Mouse (Mus musculus) skeletal muscle tissue, postnatal 0 days (tissue): ENCODE data around the gene 1110008P14Rik. TPM values are rescaled to one million over a fixed set of nuclear protein-coding genes. Genes with fewer than 3 reads are reported as not detected.

Experiments used
- polyA plus RNA-seq: library from polyadenylated mRNA; unstranded; fragments of >200 nt; fragmentation: Nextera tagmentation; extraction: Ambion mirVana; gene quantifications from 2 replicates; pipeline ENCODE4 v1.2.1, GENCODE M21; 2015

The 1110008P14Rik gene
- polyA plus RNA-seq = 156 and 159 TPM in 2 replicates

DNA sequence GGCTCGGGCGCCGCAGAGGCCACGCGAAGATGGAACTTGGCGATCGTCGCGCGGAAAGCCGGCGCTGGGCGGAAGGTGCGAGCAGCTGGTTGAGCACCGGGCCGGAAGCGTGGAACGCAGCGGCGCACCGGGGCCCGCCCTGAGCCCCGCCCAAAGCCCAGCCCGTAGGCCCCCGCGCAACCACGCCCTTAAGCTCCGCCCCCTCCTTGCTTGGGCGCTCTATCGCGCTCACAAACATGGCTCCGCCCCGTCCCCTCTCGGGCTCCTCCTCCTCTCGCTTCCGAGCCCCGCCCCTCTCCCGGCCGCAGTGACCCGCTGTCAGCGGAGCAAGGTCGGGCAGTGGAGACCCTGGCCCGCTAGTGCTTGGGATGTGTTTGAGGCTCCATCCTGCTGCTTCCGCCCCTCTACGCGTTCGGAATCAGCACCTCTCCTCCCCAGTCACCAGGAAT is at the start of gene 1110008P14Rik:
Gene 1110008P14Rik (minus strand): TSS at position 164 of the 449 bp plus-strand sequence.

DNA sequence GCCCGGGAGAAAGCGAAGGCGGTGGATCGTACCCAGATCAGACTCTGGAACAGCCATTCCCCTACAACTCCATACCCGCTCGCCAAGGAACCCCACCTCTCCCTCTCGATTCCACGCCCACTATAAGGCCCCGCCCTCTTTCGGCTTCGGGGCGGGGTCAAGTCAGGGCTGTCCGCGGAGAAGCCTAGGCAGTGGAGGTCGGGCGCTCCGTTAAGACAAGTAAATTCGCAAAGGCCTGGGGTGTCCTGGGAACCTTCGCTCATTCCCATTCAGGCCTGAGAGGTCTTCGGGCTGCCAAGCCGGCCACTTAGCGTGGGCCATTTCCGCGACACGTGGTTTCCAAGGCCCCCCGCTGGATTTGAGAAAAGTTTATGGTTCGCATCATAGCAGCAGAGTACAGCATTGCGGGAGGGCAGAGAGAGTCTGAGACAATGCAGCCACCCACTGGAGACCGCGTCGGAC is 13.8 kb upstream of the 1110008P14Rik start, which contains the start of gene Ptges2:
Gene Ptges2 (plus strand): TSS at position 413 of the 462 bp plus-strand sequence.

DNA sequence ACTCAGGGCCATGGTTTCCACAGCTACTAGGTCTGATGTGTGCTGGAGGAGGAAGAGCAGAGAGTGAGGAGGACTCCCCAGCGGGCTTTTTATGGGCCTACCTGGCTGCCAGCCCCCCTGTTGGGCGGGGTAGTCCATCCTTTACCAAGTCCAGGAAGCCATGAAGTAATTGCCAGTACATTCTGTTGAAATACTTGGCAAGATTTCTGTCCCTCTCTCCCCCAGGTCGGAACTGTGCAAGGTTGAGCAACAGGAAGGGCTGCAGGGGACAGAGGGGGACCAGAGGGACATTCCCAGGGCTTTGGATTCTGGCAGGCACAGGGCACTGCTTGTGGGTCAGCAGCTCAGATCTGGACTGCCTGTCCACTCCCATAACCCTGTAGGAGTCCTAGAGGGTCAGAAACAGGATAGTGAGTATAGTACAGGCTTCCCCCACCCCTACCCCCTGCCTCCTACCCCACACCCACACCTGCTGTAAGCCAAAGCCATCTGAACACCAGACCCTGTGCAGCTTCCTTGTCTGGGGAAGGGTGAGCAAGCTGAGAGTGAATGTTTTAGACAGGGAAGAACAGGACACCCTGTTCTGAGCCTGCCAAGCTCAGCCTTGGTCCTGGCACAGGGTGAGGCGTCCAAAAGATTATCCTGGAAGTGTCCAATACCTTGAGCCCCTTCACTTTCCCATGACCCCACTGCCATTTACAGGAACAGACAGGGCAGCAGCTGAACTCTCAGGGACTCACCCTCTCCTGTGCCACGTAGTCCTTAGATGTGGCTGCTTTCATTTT is 6.2 kb upstream of the 1110008P14Rik start, which contains the start of gene Lcn2:
Gene Lcn2 (minus strand): TSS at position 547 of the 785 bp plus-strand sequence.

DNA sequence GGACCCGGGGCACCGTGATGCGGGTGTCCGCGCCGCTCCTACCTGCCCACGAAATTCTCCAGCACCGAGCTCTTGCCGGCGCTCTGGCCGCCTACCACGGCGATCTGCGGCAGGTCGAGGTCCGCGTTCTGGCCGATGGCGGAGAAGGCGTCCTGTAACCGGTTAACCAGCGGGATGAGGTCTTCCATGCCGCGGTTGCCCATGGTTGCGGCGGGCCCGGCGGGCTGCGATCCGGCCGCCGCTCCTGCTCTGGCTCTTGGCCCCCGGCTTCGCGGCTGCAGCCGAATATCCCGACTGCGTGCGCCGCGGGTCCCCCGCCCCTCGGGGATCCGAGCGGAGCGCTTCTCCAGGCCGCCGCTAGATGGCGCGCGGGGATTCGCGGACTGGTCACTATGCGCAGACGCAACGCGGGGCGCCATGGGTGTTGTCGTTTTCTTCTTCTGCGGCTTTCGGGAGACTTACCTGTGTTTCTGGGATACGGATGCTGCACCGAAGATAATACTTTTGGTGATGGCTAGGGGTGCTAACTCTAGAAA is 28.7 kb downstream of the 1110008P14Rik start, which contains the start of gene Dnm1:
Gene Dnm1 (minus strand): TSS at position 332 of the 536 bp plus-strand sequence.

DNA sequence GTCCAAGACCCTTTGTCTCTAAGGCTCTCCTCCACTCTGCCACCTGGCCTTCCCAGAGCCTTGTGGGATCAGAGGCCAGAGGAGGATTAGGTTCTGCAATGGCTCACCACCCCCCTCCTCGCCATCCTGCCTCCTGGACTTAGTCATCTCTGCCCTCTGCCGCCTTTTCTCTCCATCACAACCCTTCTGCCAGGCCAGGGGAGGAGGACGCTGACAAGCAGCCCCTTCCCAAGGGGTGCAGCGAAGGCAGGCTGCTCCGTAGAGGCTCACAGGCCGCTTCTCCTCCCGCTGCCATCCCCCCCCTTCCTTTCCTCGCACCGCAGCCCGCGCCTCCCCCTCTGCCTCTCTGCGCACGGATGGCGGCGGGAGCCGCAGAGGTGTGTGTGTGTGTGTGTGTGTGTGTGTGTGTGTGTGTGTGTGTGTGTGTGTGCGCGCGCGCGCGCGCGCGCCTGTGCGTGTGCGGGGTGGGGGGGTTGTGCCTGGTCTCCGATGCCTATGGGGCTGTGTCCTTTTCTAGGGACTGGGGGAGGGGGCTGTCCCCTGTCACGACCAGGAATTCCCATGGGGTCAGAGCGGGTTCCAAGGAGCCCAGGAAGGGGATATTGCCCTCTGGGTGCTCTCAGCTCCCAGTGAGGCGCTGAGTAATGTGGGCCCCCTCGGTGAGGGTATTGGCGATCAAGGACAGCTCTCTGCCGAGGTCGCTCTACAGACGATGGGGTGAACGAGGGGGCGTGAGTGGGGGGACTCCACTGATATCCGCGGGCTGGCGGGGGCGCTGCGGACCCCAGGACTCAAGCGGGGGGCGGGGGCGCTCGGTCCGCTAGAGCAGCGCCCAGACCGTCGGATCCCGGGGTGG is 29.4 kb downstream of the 1110008P14Rik start, which contains the start of gene Ciz1:
Gene Ciz1 (plus strand): TSS at position 177 of the 856 bp plus-strand sequence.

Other genes starting within 250 kb of the 1110008P14Rik start
- 21.5 and 22.5 TPM in 2 replicates for gene Prrc2b, start 230.9 kb downstream of the 1110008P14Rik start, polyA plus RNA-seq
- 8.9 and 12.6 TPM in 2 replicates for gene Pomt1, start 145.3 kb downstream of the 1110008P14Rik start, polyA plus RNA-seq
- 29.8 and 49.7 TPM in 2 replicates for gene Uck1, start 121.8 kb downstream of the 1110008P14Rik start, polyA plus RNA-seq
- gene Golga2, start 94.6 kb downstream of the 1110008P14Rik start, polyA plus RNA-seq = 24.9 and 25.5 TPM in 2 replicates
- 184 and 245 TPM in 2 replicates for gene Swi5, start 93.9 kb downstream of the 1110008P14Rik start, polyA plus RNA-seq
- 49.4 and 53.8 TPM in 2 replicates for gene Ciz1, start 29.6 kb downstream of the 1110008P14Rik start, polyA plus RNA-seq
- 6.6 and 8.2 TPM in 2 replicates for gene Dnm1, start 28.6 kb downstream of the 1110008P14Rik start, polyA plus RNA-seq
- 9.3 and 20.6 TPM in 2 replicates for gene Lcn2, start 6.3 kb upstream of the 1110008P14Rik start, polyA plus RNA-seq
- gene Ptges2, start 14.0 kb upstream of the 1110008P14Rik start, polyA plus RNA-seq = 48.2 and 52.8 TPM in 2 replicates
- 3.3 and 3.5 TPM in 2 replicates for gene Naif1, start 68.5 kb upstream of the 1110008P14Rik start, polyA plus RNA-seq
- 6.7 and 10.8 TPM in 2 replicates for gene Slc25a25, start 69.5 kb upstream of the 1110008P14Rik start, polyA plus RNA-seq
- 1.8 and 3.1 TPM in 2 replicates for gene Fam102a, start 153.4 kb upstream of the 1110008P14Rik start, polyA plus RNA-seq
- 50.5 and 51.5 TPM in 2 replicates for gene Dpm2, start 188.9 kb upstream of the 1110008P14Rik start, polyA plus RNA-seq
- gene Pip5kl1, start 192.9 kb upstream of the 1110008P14Rik start, polyA plus RNA-seq = not detected in 2 replicates
- not detected in 2 replicates for gene 9430097D07Rik, start 193.7 kb upstream of the 1110008P14Rik start, polyA plus RNA-seq
- gene St6galnac4, start 205.2 kb upstream of the 1110008P14Rik start, polyA plus RNA-seq = 72.8 and 75.4 TPM in 2 replicates
- 30.5 and 35.3 TPM in 2 replicates for gene St6galnac6, start 217.8 kb upstream of the 1110008P14Rik start, polyA plus RNA-seq
- gene Ak1, start 239.8 kb upstream of the 1110008P14Rik start, polyA plus RNA-seq = 1,121 and 1,290 TPM in 2 replicates